Mouse (Mus musculus) thymus, adult 2 months (tissue): ENCODE measurements at regions not wholly inside any gene's neighbourhood (a gene's known extent, or its start where the extent isn't known, plus 50 kb on each side); places are given as distances from the start of the nearest gene placed in this dataset.

ENCODE experiments used
- DNase-seq: peaks from one replicate; pipeline ENCODE4 v3.0.0; 2021
- H3K27ac ChIP-seq: fragments of 200-500 bp; 2 replicates; pipeline ENCODE4 v1.5.1; 2012; ENCODE audit warnings: low read length, control low read depth; ENCODE audit not compliant: control insufficient read depth, insufficient read depth
- H3K27me3 ChIP-seq: fragments of 200-500 bp; 2 replicates; pipeline ENCODE4 v1.6.1; 2012; ENCODE audit warnings: mild to moderate bottlenecking, low read length, moderate library complexity, mixed read lengths; ENCODE audit not compliant: control insufficient read depth, insufficient read depth
- H3K36me3 ChIP-seq: fragments of 200-500 bp; 2 replicates; pipeline ENCODE4 v1.6.1; 2012; ENCODE audit warnings: mild to moderate bottlenecking, low read length, moderate library complexity; ENCODE audit not compliant: control insufficient read depth, insufficient read depth
- H3K4me1 ChIP-seq: fragments of 200-500 bp; replicated peaks from 2 replicates; pipeline ENCODE4 v1.6.1; 2012; ENCODE audit warnings: low read length; ENCODE audit not compliant: control insufficient read depth, insufficient read depth
- H3K4me3 ChIP-seq: fragments of 200-500 bp; 2 replicates; pipeline ENCODE4 v1.5.1; 2012; ENCODE audit warnings: mild to moderate bottlenecking, low read length, control low read depth, moderate library complexity; ENCODE audit not compliant: control insufficient read depth, insufficient read depth
- CTCF ChIP-seq: fragments of 200-500 bp; IDR thresholded peaks from 2 replicates; pipeline ENCODE4 v1.5.1; 2012; ENCODE audit warnings: mild to moderate bottlenecking, control low read depth, low read length, moderate library complexity, borderline replicate concordance; ENCODE audit not compliant: control insufficient read depth, poor library complexity, insufficient read depth; ENCODE audit errors: extremely low read depth
- POLR2A ChIP-seq: fragments of 200-500 bp; IDR thresholded peaks from 2 replicates; pipeline ENCODE4 v1.6.1; 2012; ENCODE audit warnings: mild to moderate bottlenecking, low read length, control low read depth, moderate library complexity; ENCODE audit not compliant: control insufficient read depth, poor library complexity, insufficient read depth; ENCODE audit errors: extremely low read depth
- WGBS: fragments of 180-500 bp; shearing (Covaris S2); methylation state at CpG from one replicate; pipeline ENCODE4 v1.1.7; 2018; 5-methylcytosine and 5-hydroxymethylcytosine counted together

DNA sequence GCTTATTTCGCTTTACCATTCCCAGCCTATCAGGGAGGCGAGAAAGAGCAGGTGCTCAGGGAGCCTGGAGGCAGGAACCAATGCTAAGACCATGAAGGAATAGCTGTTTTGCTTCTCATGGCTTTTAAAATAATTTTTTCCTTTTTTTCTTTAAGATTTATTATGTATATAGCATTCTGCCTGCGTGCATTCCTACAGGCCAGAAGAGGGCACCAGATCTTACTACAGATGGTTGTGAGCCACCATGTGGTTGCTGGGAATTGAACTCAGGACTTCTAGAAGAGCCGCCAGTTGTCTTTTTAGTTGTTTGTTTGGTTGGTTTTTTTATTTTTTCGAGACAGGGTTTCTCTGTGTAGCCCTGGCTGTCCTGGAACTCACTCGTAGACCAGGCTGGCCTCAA is 113.6 kb upstream of the Armc2 start:
- Histone ChIP-seq H3K27me3 (no peaks in the 10 kb centered on the region), H3K36me3 (no peaks in the 10 kb centered on the region), H3K27ac (no peak overlapping the region), H3K4me1 (no peaks in the 10 kb centered on the region), H3K4me3 (no peak overlapping the region)
- WGBS: 97% methylated on average over 6 of the region's 6 CpGs
- no peak for DNase-seq
- no peak for TF ChIP-seq CTCF
- no peak for TF ChIP-seq POLR2A

DNA sequence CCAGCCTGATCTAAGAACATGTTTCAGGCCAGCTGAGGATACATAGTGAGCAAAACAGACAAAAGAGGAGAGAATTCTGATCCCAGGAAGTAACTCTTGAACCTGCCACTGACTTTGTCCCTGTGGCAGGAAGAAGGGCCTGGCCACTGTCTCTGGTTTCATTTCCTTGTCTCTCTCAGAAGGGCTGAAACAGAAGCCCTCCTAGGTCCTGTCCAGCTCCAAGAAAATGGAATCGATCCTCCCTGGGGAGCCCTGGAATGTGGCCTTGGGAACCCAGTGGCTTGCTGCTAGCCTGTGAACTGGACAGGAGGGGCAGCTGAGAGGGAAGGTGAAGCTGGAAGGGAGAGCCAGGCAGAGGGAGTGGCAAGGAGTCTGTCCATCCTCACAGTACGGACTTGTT is 113.1 kb upstream of the Armc2 start:
- no peaks in the 10 kb centered on the region for H3K27me3 ChIP-seq
- DNase-seq: no peak
- no peak overlapping the region for H3K4me3 ChIP-seq
- no peak overlapping the region for H3K27ac ChIP-seq
- no peaks in the 10 kb centered on the region for H3K4me1 ChIP-seq
- WGBS: 76% methylated on average over 2 of the region's 2 CpGs
- H3K36me3 ChIP-seq: no peaks in the 10 kb centered on the region
- no peak for TF ChIP-seq CTCF
- TF ChIP-seq POLR2A: no peak

DNA sequence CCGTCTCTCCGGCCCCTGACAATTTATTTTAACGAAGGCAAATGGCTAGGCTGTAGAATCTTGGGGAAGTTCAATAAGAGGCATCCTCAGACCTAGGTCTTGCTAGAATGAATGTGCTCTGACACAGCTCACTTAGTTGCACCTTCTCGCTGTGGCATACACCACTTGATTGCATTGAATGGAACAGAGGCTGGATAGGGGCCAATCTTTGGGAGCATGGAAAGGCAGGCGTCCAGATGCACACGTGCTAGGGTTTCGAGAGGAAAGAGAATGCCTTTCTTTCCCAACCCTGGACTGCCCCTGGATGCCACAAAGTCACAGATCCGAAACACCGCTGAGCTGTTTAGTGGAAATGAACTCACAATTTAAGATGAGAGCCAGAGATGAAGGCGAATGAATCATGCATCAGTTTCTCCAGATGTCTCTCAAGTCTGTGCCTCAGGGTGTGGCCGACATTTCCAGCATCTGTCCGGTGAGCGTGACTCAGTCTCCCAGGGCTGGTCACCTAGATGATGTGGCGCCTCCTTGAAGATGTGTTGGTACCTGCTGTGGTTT is 109.7 kb upstream of the Armc2 start:
- Histone ChIP-seq H3K36me3 (no peaks in the 10 kb centered on the region), H3K4me1 (peaks cover under 1% of the 10 kb centered on the region; the same call in 1 of the 2 replicates), H3K4me3 (no peak overlapping the region), H3K27ac (no peak overlapping the region), H3K27me3 (no peaks in the 10 kb centered on the region)
- TF ChIP-seq CTCF (no peak), POLR2A (no peak)
- no peak for DNase-seq
- WGBS: 94% methylated on average over 14 of the region's 14 CpGs

DNA sequence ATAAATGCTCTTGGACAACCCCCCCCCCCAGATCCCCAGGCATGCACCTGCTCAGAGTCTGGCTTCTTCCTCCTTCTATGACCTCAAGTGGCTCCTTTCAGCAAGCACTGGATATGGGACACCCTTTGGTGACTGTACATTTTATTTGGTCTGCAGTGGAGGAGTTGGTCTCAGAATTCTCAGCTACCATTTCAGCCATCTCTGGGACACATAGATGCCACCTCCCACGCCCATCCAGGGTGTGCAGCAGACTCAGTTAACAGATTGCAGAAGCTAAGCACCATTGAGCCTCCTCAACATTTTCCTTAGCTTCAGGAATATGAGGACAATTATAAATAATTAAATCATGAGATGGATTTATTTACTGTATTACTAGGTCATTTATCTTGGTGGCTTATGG is 108.6 kb upstream of the Armc2 start:
- H3K27me3 ChIP-seq: no peaks in the 10 kb centered on the region
- WGBS: 89% methylated on average over 1 of the region's 1 CpGs
- TF ChIP-seq CTCF: no peak
- no peak for TF ChIP-seq POLR2A
- no peaks in the 10 kb centered on the region for H3K36me3 ChIP-seq
- DNase-seq: no peak
- peaks cover 3% of the 10 kb centered on the region; the same call in 1 of the 2 replicates for H3K4me1 ChIP-seq
- H3K4me3 ChIP-seq: no peak overlapping the region
- H3K27ac ChIP-seq: no peak overlapping the region

DNA sequence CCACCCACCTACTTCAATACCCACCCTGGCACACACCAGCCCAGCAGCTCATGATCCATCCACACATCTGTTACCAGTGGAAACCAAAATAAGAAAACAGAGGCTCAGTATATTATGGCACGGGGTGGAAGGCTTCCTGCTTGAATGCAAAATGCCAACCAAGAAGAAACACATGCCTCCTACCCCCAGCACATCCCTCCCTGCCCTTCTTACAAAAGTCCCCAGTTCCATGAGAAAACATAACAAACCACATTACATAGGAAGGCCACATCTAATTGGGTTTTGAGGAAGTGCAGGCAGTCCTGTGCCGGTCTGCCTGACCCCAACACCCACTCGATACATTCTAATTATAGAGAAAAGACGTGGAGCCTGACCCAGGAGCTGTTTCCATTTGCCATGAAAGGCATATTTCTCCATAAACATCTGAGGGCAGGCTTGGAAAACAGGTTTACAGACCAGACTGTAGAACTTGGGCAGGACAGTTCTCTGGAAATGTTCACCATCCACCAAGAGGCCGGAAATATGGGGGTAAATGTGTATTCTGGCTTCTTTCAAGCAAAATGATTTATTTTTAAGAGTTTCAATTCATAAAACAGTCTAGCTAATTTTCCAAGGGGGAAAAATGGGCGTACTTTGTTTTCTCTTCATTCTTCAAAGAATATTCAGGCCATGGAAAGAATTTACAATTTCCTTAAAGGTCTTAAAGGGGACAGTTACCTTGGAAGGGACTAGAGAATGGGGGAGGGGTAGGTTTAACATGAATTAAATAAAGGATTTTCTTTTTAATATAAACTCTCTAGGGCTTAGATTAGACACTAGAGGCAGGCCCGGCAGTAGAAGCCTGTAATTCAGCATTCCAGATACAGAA is 104.8 kb upstream of the Armc2 start:
- no peak for TF ChIP-seq CTCF
- 53% methylated on average over 7 of the region's 7 CpGs for WGBS

DNA sequence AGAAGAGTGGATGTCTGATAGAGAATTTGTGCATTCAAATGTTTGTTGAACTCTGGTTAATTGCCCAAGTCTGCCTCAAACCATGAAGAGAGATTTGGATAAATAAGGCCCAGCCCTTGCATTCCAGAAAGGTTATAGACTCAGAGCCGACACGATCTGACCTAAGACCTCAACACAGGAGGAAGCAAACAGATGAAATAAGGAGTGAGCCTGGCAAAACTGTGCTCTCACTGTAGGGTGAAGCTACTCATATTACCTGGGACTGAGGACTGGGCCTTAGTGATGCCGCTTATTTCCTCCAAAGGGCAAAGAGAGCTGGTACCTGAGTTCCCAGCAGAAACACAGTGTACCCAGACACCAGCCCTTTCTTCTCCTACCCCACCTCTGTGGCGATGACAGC is 103.7 kb upstream of the Armc2 start:
- no peaks in the 10 kb centered on the region for H3K36me3 ChIP-seq
- no peaks in the 10 kb centered on the region for H3K27me3 ChIP-seq
- DNase-seq: no peak
- 98% methylated on average over 4 of the region's 4 CpGs for whole genome bisulfite sequencing
- TF ChIP-seq POLR2A (no peak), CTCF (no peak)
- H3K27ac ChIP-seq: no peak overlapping the region
- H3K4me3 ChIP-seq: no peak overlapping the region
- peaks cover 3% of the 10 kb centered on the region; the same call in 1 of the 2 replicates for H3K4me1 ChIP-seq

More for the DNA sequence above, 104.8 kb upstream of the Armc2 start:
- peaks cover 3% of the 10 kb centered on the region; the same call in 1 of the 2 replicates for H3K4me1 ChIP-seq
- no peaks in the 10 kb centered on the region for H3K27me3 ChIP-seq
- DNase-seq: no peak
- no peaks in the 10 kb centered on the region for H3K36me3 ChIP-seq
- H3K4me3 ChIP-seq: no peak overlapping the region
- H3K27ac ChIP-seq: peak overlapping the region; percentile 49; the same call in 1 of the 2 replicates
